20 mouse cellular contexts compared by ENCODE assay signal in the genomic region with DNA sequence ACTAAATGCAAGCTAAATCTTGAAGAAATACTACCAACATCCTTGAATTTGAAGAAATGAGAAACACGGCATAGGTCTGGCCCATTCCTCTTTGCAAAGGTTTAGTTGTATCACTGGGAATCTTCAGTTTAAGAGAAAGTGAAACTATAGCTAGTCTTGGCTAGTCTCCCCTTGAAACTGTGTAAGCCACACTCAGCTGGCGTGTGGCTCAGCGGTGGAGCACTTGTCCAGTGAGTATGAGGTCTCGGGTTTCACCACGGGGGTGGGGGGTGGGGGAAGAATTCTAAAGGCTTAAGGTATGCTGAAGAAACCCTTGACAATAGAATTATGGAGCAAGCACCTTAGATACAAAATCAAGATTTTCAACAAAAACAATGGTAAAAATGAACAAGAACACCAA. TPM values are rescaled to one million over a fixed set of nuclear protein-coding genes. Genes with fewer than 3 reads are reported as not detected.
DNase-seq lines count a peak whose midpoint lies in the region; ATAC-seq and TF ChIP-seq lines count a peak whose summit lies in the region.
"Had no signal": no experiment of that assay in that cellular context is flagged by ENCODE, and none has a peak within 500 bp of the region (broad histone marks: within the 10 kb centered on the region; RNA-seq: fewer than 3 reads in every experiment).

No protein-coding gene starts in this region.

- H3K27me3 ChIP-seq in CH12.LX (replicated peaks), result no peaks in the 10 kb centered on the region
- no peaks in the 10 kb centered on the region for H3K27me3 ChIP-seq in heart, adult 2 months (ENCODE audit: control insufficient read depth, insufficient read depth, low read length)
- H3K27me3 ChIP-seq: embryonic facial prominence, embryonic 15.5 days; heart, embryonic 12.5 days had no signal

- peaks cover 0 to 11% of the 10 kb centered on the region in 2 experiments; a peak in 2 of 4 replicates for H3K4me1 ChIP-seq in CH12.LX (ENCODE audit: control insufficient read depth in 1 of 2, insufficient read depth in 2 of 2)
- H3K4me1 ChIP-seq in heart, adult 2 months (ENCODE audit: control insufficient read depth, insufficient read depth, low read length), result no peaks in the 10 kb centered on the region
- H3K4me1 ChIP-seq: heart, embryonic 12.5 days had no signal

- DNase-seq in 3T3-L1 (ENCODE audit: low read depth, low spot score) (peak; percentile 48), CH12.LX (ENCODE audit: extremely low read depth) (no peak)
- DNase-seq in heart, adult 2 months, result no peak
- DNase-seq in thymus, postnatal 36 days, result no peak
- DNase-seq in layer of hippocampus, adult 9-11 months, result no peak
- DNase-seq: adrenal gland, adult 2 months; adrenal gland, postnatal 25 days; cerebellum, adult 18-20 months; cerebellum, adult 9-11 months; kidney, adult 8-10 months had no signal

- intact Hi-C loops in heart, adult 2 months (cut with DNase I), result no loop called here

- ATAC-seq in common myeloid progenitor, adult 5-6 weeks (replicated peaks; ENCODE audit: low read depth, poor library complexity, severe bottlenecking), result peak; percentile 43; the same call in 1 of the 2 replicates
- ATAC-seq in hematopoietic stem cell, adult 5-6 weeks (replicated peaks in 1 of 2; ENCODE audit: insufficient read depth in 1 of 2, low FRiP score in 2 of 2, low TSS enrichment in 1 of 2, low read depth in 1 of 2, poor library complexity in 2 of 2, severe bottlenecking in 2 of 2), result 0 out of 4 replicates have a peak, but pooled peaks have one; percentile 34 to 37
- ATAC-seq: activated CD4-positive, CD25-positive, alpha-beta regulatory T cell, adult 4 months; inflammation-experienced regulatory T-cells, adult 6 months; intestine, postnatal 0 days had no signal

- peak overlapping the region; percentile 76 for H3K4me2 ChIP-seq in CH12.LX (ENCODE audit: insufficient read depth, low read depth, poor library complexity, severe bottlenecking)
- H3K4me2 ChIP-seq: embryonic facial prominence, embryonic 15.5 days; heart, embryonic 12.5 days; hindbrain, embryonic 12.5 days had no signal

- 0 out of 2 replicates have a peak, but pooled peaks have one; percentile 12 for TF ChIP-seq EP300 in CH12.LX (IDR thresholded peaks at IDR 0.05; ENCODE audit: low read length)
- no peak for TF ChIP-seq EP300 in heart, adult 2 months (IDR thresholded peaks at IDR 0.05; ENCODE audit: insufficient read depth, low read depth, low read length)

- H3K36me3 ChIP-seq in CH12.LX (replicated peaks in 1 of 2; ENCODE audit: control insufficient read depth in 1 of 2, insufficient read depth in 1 of 2, low read length in 1 of 2), result no peaks in the 10 kb centered on the region
- no peaks in the 10 kb centered on the region for H3K36me3 ChIP-seq in heart, adult 2 months (ENCODE audit: control insufficient read depth, insufficient read depth, low read length)
- H3K36me3 ChIP-seq: embryonic facial prominence, embryonic 15.5 days; forebrain, embryonic 10.5 days; heart, embryonic 12.5 days; hindbrain, embryonic 12.5 days had no signal

- no peak for TF ChIP-seq POLR2A in CH12.LX (IDR thresholded peaks at IDR 0.05; ENCODE audit: low read depth, low read length)
- no peak for TF ChIP-seq POLR2A in heart, adult 2 months (IDR thresholded peaks at IDR 0.05; ENCODE audit: insufficient read depth, low read depth, low read length)

- no peak overlapping the region for H3K9ac ChIP-seq in CH12.LX (ENCODE audit: insufficient read depth, low read depth)
- H3K9ac ChIP-seq in heart, adult 2 months (ENCODE audit: low read depth, low read length), result no peak overlapping the region
- H3K9ac ChIP-seq: embryonic facial prominence, embryonic 15.5 days; heart, embryonic 12.5 days; hindbrain, embryonic 12.5 days had no signal

- TF ChIP-seq CTCF in CH12.LX (conservative IDR thresholded peaks at IDR 0.05 in 1 of 2, IDR thresholded peaks at IDR 0.05 in 1 of 2; ENCODE audit: low read depth in 2 of 2, low read length in 2 of 2), result no peak
- TF ChIP-seq CTCF in heart, adult 2 months (IDR thresholded peaks at IDR 0.05), result no peak

- 64% methylated on average over 5 of the region's 5 CpGs for WGBS in heart, adult 2 months

- dilution Hi-C loops in CH12.LX (cut with MboI; ENCODE audit: extremely low pct_ligation_motif_present, extremely low pct_unique_long_range_greater_than_20kb, low sequenced_read_pairs), result no loop called here

- H3K9me3 ChIP-seq in CH12.LX (replicated peaks; ENCODE audit: low read length), result peaks cover 3% of the 10 kb centered on the region
- H3K9me3 ChIP-seq: embryonic facial prominence, embryonic 15.5 days; forebrain, embryonic 10.5 days; heart, embryonic 12.5 days; hindbrain, embryonic 12.5 days had no signal

- no peak for TF ChIP-seq RAD21 in CH12.LX (IDR thresholded peaks at IDR 0.05; ENCODE audit: low read depth, low read length)

- H3K79me2 ChIP-seq in CH12.LX (replicated peaks; ENCODE audit: control insufficient read depth, extremely low read depth, insufficient read depth, poor library complexity, severe bottlenecking), result no peaks in the 10 kb centered on the region
- no peaks in the 10 kb centered on the region for H3K79me2 ChIP-seq in heart, adult 2 months (replicated peaks; ENCODE audit: control insufficient read depth, insufficient read depth, low read length)

- no peak overlapping the region for H3K27ac ChIP-seq in CH12.LX (ENCODE audit: insufficient read depth, low read depth)
- H3K27ac ChIP-seq in heart, adult 2 months, result no peak overlapping the region
- H3K27ac ChIP-seq: embryonic facial prominence, embryonic 15.5 days; forebrain, embryonic 10.5 days; hindbrain, embryonic 12.5 days had no signal

- peak overlapping the region in 1 of 3 experiments; percentile 18 for H3K4me3 ChIP-seq in CH12.LX (replicated peaks in 1 of 3; ENCODE audit: low read depth in 2 of 3, low read length in 2 of 3, poor library complexity in 1 of 3)
- H3K4me3 ChIP-seq in heart, adult 2 months, result no peak overlapping the region
- H3K4me3 ChIP-seq: embryonic facial prominence, embryonic 15.5 days; erythroblast, embryonic 14.5 days; forebrain, embryonic 10.5 days; heart, embryonic 12.5 days; hindbrain, embryonic 12.5 days had no signal

- in situ Hi-C loops in CH12.LX (cut with MboI; ENCODE audit: low pct_ligation_motif_present, low pct_unique_long_range_greater_than_20kb, low sequenced_read_pairs), result loop anchor here (10.0 kb wide), 1 partner anchor 622 kb away; no protein-coding TSS in a partner anchor

TF ChIP-seq in CH12.LX, 34 proteins besides CTCF, POLR2A, EP300 and RAD21:
- TF ChIP-seq MAX (IDR thresholded peaks at IDR 0.05; ENCODE audit: low read length) (no peak), SIN3A (IDR thresholded peaks at IDR 0.05; ENCODE audit: low read length) (no peak), POLR2AphosphoS2 (IDR thresholded peaks at IDR 0.05; ENCODE audit: low read depth, low read length) (no peak), ZKSCAN1 (IDR thresholded peaks at IDR 0.05; ENCODE audit: borderline replicate concordance, low read depth, low read length) (no peak), ZMIZ1 (IDR thresholded peaks at IDR 0.05; ENCODE audit: low read depth, low read length) (no peak), UBTF (IDR thresholded peaks at IDR 0.05; ENCODE audit: low read depth, low read length) (no peak), BHLHE40 (IDR thresholded peaks at IDR 0.05; ENCODE audit: low read depth, low read length) (peak; percentile 51), TBP (conservative IDR thresholded peaks at IDR 0.05; ENCODE audit: low read depth, low read length) (no peak), ETS1 (conservative IDR thresholded peaks at IDR 0.05; ENCODE audit: low read depth, low read length) (peak; percentile 38; the same call in 1 of the 2 replicates), ELF1 (IDR thresholded peaks at IDR 0.05; ENCODE audit: low read depth, low read length) (no peak), CHD1 (IDR thresholded peaks at IDR 0.05; ENCODE audit: low read depth, low read length) (no peak), E2F4 (IDR thresholded peaks at IDR 0.05; ENCODE audit: insufficient replicate concordance, low read depth, low read length) (no peak), USF2 (conservative IDR thresholded peaks at IDR 0.05; ENCODE audit: low read depth, low read length) (no peak), USF1 (IDR thresholded peaks at IDR 0.05; ENCODE audit: low read depth, low read length) (no peak), MXI1 (IDR thresholded peaks at IDR 0.05; ENCODE audit: low read depth, low read length) (no peak), JUN (IDR thresholded peaks at IDR 0.05; ENCODE audit: insufficient read depth, low read depth, low read length) (no peak)

RNA-seq across cellular contexts. Expression of a gene that starts 5.8 kb away (rescaled TPM):
- total RNA-seq in CH12.LX (2012; rRNA removed) (under 0.01 TPM in 1 of 2 replicates, not detected in the other), CH12.LX (2014; rRNA removed) (not detected in 2 replicates)
- polyA plus RNA-seq in CH12.LX (2012; ENCODE audit: insufficient read length, low read depth), result 0.09 and 0.10 TPM in 2 replicates
- 0.69 and 1.3 TPM in 2 replicates for total RNA-seq in common myeloid progenitor, adult 5-6 weeks (2017)
- 0.25 and 0.50 TPM in 2 replicates for total RNA-seq in hematopoietic stem cell, adult 5-6 weeks (2017)
- total RNA-seq in heart, adult 2 months (2021), result 1 to 10 TPM; 2.4 to 3.0 TPM
- 0.86 and 1.1 TPM in 2 replicates for polyA plus RNA-seq in heart, adult 2 months (2012; rRNA removed)
- polyA plus RNA-seq: activated CD4-positive, CD25-positive, alpha-beta regulatory T cell, adult 4 months; erythroblast, embryonic 14.5 days; inflammation-experienced regulatory T-cells, adult 6 months had no signal
